Mouse (Mus musculus) Muller cell, postnatal 12 days (primary cell): ENCODE data around the gene Rnh1.

Source experiments
- DNase-seq: peaks from one replicate; pipeline ENCODE4 v3.0.0-alpha.2; 2015; ENCODE audit errors: inconsistent ontology term

Gene Rnh1

DNA sequence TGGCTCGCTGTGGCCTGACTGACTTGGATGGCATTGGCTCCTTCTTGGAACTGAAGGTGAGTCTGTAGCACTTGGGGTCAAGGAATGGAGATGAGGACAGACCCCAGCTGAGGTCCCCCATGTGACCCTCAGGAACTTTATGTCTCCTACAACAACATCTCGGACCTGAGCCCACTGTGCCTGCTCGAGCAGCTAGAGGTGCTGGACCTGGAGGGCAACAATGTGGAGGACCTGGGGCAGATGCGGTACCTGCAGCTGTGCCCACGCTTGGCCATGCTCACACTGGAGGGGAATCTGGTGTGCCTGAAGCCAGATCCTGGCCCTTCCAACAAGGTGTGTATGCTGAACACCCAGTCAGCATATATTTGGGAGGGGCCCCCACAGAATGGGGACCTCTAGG, 32.8 kb upstream of the Rnh1 start:
- no peak for DNase-seq

DNA sequence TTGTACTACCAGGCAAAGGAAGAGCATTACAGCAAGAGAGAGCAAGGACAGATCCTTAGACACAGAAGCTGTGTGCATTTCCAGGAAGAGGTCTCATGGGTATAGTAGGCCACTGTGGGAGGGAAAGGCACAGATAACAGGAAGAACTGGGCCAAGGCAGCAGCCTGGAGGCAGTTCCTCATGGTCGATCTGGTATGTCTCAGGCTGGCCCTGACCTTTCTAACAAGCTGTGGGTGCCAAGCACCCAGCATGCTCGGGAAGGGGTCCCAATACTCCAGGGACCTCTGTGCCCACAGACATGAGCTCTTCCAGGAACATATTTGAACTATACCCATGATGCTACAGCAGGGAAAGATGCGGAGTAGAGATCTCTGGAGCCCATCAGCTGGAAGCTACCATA, 31.9 kb upstream of the Rnh1 start:
- DNase-seq, result no peak

DNA sequence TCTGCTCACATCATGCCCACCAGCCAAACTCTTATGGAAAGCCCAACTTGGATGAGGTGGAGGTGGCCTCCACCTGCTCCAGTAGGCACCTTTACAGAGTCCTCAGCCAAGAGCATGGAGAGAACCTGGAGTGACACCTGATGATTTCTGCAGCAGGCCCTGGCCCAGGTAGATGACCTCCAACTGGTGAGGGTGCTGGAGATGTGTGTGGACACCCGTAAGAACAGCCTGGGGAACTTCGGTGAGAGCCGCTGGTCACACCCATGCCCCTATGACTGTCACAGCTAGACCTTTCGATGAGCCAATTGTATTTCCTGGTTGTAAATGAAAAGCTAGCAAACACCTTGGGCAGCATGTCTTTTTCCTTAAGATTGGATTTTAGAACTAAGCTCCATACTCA, 25.5 kb upstream of the Rnh1 start:
- no peak for DNase-seq

DNA sequence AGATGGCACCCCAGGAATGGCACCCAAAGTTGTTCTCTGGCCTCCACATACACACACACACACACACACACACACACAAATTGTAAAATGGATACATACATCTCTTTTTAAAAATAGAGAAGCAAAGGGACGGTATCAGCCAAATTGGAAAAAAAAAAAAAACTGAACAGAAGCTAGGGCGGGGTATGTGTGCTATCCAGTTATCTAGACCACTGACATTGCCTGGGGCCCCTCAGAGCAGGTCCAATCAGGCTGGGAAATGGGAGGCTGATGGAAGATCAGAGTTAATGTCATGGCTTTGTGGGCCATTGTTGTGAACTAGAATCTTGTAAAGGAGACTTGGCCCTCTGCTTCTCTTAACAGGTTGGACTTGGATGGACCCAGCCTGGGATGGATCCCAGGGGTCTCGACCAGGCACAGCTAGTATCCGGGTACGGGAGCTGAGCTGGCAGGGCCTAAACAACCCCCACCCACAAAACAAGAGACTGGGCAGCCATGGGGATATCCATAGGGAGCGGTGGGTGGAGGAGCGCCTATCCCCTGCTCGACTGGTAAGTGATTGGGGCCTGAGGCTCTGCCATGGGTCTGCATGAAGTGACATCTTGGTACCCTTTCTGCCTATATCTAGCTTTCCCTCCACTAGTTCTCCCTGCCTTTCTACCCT, 24.1 kb upstream of the Rnh1 start:
- DNase-seq, result no peak

DNA sequence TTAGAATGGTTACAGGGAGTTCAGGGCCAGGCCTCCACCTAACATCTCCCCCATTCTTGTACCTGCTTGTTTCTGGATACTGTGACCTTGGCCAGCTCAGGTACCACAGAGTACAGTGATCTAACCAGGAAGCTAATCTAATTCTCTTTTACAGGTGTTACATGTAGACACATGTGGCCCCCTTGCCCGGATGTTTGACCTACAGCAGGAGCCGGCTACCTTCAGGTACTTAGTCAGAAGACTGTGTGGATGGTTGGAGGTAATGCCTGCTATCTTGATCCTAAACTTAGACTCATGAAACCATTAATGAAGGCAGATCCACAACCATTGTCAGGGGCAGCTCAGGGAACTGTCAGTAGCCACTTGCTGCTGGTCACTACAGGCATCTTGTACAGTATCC, 23.1 kb upstream of the Rnh1 start:
- no peak for DNase-seq

DNA sequence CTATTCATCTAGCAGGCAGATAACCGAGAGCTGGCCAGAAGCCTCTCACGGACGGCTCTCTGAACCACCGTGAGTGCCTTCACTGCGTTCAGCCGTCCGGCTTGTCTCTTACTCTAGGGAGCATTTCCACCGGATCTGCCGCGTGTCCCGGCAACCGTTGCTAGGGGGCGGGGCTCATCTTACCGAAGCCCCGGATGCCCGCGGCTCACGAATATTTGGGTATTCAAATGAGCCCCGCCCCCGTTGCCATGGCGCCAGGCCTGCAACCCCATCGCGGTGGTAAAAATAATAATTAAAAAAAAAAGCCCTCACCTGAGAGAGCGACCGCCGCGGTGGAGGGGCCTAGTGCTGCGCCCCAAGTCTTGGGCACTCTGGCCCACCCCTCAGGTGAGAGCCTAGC, 22.2 kb upstream of the Rnh1 start:
- DNase-seq, result peak; percentile 91

DNA sequence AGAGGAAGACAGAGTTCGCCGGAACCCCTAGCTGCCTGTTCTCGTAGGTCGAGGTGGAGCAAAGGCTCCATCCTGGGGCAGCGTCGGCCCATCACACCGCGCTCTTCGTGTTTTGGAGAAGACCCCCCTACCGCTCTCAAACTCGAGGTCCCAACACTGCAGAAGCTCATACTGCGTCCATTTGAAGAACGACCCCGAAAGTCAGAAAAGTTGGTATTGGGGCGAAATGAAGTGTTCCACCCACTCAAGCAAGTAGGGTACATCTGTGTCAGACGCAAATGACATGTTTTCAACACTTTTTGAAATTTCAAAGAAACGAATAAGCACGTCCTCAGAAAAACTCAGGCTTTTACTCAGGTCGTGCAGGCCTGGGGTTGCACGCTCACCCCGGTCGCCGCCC, 21.8 kb upstream of the Rnh1 start:
- no peak for DNase-seq

DNA sequence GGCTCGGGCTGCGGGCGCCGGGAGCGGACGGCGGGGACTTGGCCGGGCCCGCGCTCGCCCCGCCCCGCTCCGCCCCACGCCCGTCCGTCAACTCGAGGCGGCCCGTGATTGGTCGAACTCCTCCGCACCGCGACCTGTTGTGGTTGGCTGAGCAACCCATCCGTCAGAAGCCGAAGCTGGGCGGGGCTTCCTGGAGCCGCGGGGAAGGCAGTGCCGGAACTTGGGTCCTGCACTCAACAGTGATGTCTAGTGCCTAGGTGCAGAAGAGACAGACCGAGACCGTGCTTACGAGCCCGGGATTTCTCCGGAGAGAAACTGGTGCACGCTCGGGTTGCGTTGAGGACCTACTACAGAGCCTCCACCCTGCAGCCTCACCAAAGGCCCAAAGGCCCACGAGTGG, 21.3 kb upstream of the Rnh1 start, which contains the start of the genes Hras and Lrrc56:
Hras (minus strand) TSS at position 58 of the 400 bp plus-strand sequence.
Lrrc56 (plus strand) TSS at position 210 of the 400 bp plus-strand sequence.
- DNase-seq, result peak; percentile 98

DNA sequence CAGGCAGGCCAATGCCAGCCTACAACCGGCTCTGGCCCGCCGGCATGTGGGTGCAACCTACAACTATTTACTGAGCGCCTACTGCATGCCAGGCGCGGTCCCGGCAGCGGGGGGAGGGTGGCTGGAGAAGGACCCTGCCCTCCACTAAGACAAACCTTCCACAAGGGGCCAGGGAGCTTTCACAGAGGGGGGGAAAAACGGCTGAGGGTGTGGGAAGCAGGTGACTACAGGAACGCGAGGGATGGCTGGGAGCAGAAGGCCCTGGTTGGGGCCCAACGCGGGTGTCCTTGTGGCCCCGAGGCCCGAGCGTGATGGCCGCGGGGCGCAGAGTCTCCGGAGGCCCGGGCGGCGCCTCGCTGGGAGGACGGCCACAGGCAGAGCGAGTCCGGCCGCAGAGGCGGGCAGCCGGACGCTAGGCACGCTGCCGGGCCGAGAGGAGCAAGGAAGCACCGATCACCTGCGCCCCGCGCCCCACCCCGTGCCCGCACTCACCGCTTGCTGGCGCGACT, 20.7 kb upstream of the Rnh1 start:
- DNase-seq, result peak; percentile 62

DNA sequence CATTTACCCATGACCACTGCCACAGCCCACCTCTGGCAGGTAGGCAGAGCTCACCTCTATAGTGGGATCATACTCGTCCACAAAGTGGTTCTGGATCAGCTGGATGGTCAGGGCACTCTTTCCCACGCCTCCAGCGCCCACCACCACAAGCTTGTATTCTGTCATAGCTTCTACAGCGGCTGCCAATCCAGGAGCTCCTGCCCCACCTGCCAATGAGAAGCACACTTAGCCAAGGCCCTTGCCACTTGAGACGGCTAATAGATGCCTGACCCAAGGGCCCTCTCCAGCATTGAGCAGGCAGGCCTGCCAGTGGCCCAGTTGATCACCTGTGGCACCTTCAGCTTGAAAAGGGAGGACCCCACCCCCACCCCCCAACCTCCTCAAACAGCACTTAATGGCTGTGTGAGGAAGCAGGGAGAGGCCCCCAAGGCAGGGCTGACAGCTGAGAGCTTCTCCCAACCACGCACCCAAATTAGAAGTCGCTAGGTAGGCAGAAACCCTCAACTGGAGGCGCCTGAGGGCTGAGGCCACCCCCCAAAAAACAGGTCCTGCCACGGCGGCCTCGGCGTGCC, 20.2 kb upstream of the Rnh1 start:
- DNase-seq, result no peak

DNA sequence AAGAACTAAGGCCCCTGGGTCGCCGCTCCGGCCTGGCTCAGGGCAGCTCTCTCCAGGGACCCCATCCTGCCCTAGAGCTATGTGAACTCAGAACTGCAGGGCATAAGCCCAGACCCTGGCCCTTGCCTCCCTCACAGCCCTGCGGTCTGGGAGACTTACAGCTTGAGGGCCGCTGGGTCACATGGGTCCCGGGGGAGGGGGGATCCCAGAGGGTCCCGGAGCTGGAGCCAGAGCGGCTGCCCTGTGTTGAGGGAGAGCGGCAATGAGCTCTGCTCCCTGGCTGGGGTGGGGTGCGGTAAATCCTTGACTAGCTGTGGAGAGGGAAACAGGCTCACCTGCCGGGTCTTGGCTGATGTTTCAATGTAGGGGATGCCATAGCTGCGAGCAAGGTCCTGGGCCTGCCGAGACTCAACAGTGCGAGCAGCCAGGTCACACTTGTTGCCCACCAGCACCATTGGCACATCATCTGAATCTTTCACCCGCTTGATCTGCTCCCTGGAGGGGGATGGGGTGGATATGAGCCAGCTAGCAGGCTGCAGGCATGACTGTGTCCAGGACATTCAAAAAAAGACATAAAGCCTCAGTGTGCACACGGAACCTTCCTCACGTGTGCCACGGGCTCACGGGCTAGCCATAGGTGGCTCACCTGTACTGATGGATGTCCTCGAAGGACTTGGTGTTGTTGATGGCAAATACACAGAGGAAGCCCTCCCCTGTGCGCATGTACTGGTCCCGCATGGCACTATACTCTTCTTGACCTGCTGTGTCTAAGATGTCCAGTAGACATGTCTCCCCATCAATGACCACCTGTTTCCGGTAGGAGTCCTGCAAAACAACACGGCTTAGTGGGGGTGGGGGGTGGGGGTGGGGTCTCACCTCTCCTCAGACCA, 19.4 kb upstream of the Rnh1 start:
- no peak for DNase-seq

DNA sequence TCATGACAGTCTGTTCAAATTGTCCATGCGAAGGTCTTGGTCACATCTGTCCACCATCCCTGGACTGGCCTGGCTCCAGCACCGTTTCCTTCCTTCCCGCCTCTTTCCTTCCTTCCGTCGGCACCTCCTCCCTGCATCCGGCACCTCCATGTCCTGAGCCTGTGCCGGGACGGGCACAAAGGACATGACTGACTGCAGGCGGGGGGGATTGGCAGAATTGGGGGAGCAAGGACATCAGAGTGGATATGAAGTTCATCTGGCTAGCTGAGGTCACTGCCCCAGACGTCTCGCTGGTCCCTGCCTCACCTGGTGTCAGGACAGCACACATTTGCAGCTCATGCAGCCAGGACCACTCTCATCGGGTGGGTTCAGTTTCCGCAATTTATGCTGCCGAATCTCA, 18.4 kb upstream of the Rnh1 start:
- no peak for DNase-seq

DNA sequence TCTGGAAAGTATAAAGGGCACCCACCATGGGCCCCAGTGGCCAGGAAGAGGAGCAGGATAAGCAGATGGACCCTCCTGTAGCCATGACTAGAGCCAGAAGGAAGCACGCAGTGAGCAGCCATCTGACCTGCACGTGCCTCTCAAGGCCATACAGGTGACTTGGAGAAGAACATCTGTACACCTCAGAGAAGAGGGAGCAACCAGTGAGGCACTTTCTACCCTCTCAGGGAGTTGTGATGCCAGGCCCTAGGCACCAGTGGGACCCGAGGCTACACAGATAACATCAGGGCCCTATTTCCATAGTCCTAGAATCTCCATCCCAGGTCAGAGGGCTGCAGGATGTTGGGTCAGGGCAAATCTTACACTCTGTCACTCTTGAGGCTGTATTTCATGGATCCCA, 17.6 kb upstream of the Rnh1 start:
- DNase-seq, result no peak

DNA sequence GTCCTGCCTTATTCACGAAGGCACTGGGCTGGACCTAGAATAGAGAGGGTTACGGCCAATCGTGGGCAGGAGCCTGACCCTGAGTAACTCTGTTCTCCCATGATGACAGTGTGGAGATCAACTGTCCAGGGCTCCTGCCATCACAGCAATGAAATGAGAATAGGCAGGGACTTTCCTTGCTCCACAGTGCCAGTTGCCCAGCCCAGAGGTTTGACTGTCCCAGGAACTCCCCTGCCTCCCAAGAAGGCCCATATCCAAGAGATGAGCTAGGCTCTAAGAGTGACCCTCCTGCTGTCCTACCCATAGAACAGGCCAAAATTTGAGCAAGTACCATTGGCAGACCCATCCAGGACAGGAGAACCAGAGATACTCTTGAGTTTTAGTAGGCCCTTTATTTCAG, 16.1 kb upstream of the Rnh1 start:
- no peak for DNase-seq

DNA sequence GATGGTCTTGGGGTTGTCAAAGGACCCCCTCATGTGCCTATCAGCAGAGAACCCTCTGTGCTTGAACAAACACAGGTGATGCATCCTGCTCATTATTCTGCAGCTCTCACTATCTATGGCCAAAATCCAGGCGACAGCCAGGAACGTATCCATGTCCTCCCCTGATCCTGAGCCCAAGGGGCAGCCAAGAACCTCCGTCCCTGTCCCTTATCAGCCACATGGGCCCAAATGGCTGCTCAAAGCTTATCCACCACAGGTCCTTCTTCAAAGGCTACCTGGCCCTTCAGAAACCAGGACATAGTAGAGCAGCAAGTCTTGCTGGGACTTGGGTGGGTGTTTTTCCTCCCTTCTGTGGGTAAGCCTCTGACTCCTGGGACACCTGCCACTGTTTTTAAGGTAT, 15.5 kb upstream of the Rnh1 start:
- no peak for DNase-seq

DNA sequence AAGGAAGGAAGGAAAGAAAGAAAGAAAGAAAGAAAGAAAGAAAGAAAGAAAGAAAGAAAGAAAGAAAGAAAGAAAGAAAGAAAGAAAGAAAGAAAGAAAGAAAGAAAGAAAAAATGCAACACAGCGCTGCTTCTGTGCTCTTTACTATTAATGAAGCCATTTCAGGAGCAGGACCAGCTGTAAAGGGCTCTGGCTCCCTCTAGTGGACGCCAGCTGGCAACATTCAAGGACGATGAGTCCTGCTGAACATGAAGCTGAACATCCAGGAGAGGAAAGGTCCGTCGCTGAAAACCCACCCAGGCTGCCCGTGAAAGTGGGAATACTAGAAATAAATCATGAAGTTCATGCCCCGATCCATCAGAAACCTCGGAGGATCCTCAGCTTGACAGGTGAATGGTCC, 3.5 kb upstream of the Rnh1 start:
- DNase-seq, result peak; percentile 69

DNA sequence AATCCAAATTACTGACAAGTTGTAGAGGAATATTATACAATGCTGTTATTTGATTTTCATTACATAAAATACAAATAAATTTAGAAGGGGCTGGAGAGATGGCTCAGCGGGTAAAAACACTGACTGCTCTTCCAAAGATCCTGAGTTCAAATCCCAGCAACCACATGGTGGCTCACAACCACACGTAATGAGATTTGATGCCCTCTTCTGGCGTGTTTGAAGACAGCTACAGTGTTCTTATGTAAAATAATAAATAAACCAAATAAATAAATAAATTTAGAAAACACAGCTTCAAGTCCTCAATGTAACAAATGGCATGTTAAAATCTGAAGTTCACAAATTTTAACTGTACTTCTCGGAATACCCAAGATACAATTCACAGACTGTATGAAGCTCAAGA, 2.4 kb upstream of the Rnh1 start:
- DNase-seq, result no peak

DNA sequence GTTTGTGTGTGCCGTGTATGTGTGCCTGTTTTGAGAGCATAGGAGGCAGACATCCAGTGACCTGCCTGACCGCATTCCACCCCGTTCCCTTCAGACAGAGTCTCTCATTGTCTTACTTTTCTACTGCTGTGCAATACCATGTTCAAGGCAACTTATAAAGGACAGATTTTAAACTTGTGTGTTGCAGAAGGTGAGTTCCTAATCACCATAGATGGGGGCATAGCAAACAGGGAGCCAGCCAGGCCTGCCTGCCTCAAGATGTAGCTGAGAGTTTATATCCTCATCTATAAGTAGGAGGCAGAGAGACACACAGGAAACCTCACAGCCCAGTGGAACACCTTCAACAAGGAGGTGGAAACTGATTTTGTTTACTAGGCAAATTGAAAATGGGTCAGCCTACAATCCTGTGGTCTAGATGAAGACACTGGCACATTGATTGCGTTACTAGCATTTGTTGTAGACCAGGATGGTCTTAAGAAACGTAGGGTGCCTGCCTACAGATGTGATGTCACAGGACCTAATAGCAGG, 730 bp upstream of the Rnh1 start:
- peak; percentile 14 for DNase-seq

DNA sequence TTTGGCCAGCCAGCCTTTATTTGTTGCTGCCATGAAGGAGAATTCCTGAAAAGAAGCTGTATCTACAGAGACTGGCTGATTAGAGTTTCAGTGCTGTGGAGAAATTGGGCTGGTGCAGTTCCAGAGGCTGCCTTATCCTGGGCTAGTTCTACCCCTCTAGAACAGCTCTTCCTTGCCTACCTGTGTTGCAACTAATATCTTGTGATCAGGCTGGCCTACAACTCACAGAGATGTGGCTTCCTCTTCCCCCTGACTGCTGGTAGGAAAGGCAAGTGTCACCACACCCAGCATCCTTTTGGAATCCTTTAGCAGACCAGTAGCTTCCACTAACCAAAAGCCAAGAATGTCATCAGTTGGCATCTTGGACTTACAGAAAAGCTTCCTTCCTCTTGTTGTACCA, 2.8 kb downstream of the Rnh1 start:
- DNase-seq, result no peak

DNA sequence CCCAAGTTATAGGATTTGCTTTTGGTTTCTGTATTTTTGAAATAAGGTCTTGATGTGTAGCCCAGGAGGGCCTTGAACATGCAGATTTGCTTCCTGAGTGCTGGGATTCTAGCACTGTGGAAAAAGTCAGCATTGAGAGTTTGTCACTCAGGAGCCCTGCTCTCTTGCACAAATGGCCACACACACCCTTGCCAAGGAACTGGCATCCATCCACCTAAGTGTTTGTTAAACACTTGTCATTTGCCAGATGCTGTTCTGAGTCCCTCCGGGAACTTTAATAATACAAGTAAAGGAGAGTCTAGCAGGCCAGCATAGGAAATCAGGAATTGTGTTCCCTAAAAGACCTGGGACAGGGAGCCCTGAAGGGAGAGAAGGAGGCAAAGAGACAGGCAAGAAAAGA, 3.4 kb downstream of the Rnh1 start:
- no peak for DNase-seq

DNA sequence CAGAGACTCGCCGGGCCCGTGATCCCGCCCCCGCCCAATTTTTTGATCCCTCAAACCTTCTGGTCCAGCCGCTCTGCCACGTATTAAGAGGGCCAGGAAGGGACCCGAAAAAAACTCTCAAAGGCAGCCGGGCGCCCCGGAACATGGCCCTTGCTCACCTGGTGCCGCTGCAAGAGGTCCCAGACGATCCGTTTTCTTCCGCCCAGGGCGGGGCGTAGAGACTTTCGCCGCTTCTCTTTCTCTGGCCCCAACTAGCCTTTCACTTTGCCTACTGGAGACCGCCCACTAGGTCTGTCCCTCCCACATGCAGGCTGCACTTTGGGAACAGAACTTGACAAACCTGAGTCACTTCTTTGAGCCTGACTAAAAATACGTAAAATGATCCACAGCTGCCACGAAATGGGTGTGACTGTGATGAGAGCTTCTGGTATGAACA, 4.1 kb downstream of the Rnh1 start:
- DNase-seq, result no peak

DNA sequence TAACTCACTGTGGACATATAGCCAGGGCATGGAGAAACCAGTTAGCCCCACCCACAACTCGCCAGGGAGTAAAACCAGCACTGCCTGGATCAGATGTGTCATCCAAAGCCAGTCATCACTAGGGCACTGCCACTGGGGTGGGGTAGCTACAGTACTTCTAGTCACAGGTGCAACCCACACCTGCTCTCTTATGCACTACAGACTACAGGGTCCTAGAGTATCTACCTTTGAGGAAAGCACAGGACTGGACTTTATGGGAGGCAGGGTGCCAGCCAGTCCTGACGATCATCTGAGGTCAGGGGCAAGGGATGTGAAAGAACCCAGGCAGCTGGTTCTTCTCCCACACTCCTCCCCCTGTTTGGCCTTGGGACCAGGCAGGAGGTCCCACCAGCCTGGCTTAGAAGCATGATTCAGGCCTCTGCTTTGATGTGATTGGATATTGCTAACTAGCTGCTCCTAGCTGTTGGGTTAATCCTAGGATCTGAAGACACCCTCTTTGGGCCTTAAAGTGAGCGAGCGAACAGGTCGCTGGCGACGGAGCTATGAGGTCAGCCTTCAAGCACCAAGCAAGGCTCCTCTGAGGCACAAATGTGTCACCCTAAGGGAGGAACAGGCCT, 4.6 kb downstream of the Rnh1 start:
- peak; percentile 81 for DNase-seq
